Mouse (Mus musculus) cerebellum, adult 2 months (tissue): ENCODE results near the gene Cdk5rap3.

Experiments
- CTCF ChIP-seq: fragments of 200-500 bp; IDR thresholded peaks from 2 replicates; pipeline ENCODE4 v1.5.1; 2011; ENCODE audit warnings: low read depth, mild to moderate bottlenecking, control low read depth, low read length, moderate library complexity, borderline replicate concordance; ENCODE audit not compliant: insufficient read depth
- POLR2A ChIP-seq: fragments of 200-500 bp; IDR thresholded peaks from 2 replicates; pipeline ENCODE4 v1.6.1; 2011; ENCODE audit warnings: low read length, control low read depth, borderline replicate concordance; ENCODE audit not compliant: insufficient read depth

GRCm38 (mm10) chr11:96886942-96887546 is 29.3 kb downstream of the Cdk5rap3 start:
- TF ChIP-seq CTCF = no peak
- TF ChIP-seq POLR2A = no peak
